Mouse (Mus musculus): Measurements from ENCODE around the gene Camk2g.

- TF ChIP-seq CTCF (IDR thresholded peaks at IDR 0.05; ENCODE audit: extremely low read depth, insufficient read depth, low read length): no peak
- TF ChIP-seq POLR2A (IDR thresholded peaks at IDR 0.05; ENCODE audit: extremely low read depth, insufficient read depth, low read length): no peak
These were observed 15.4 kb downstream of the Camk2g start for GRCm38 (mm10) chr14:20778496-20778895.

Data from cortical plate, adult 2 months (tissue).